Mouse (Mus musculus) embryonic facial prominence, embryonic 11.5 days (tissue): ENCODE data around the gene Rbfox1. TPM values are rescaled to one million over a fixed set of nuclear protein-coding genes. Genes with fewer than 3 reads are reported as not detected.
A peak's percentile ranks its signal among the peaks of the same experiment; 100 is the strongest.

Experiments
- ATAC-seq: fragments of 200-750 bp; cut with Nextera tagmentation; replicated peaks from 2 replicates; pipeline ENCODE4 v1.8.0; 2017; ENCODE audit warnings: low read depth; ENCODE audit not compliant: insufficient number of reproducible peaks, low FRiP score, low TSS enrichment
- DNase-seq: peaks from one replicate; pipeline ENCODE4 v3.0.0-alpha.2; 2015; ENCODE audit warnings: low spot score
- H3K27ac ChIP-seq: fragments of 300-500 bp; sonication (generic); replicated peaks from 2 replicates; pipeline ENCODE4 v1.5.1; 2014; ENCODE audit warnings: mild to moderate bottlenecking, low read depth, low read length, control low read depth
- H3K27me3 ChIP-seq: fragments of 300-500 bp; sonication (generic); 2 replicates; pipeline ENCODE4 v1.6.1; 2014; ENCODE audit warnings: mild to moderate bottlenecking, low read length, moderate library complexity, mixed read lengths; ENCODE audit not compliant: control insufficient read depth, insufficient read depth
- H3K36me3 ChIP-seq: fragments of 300-500 bp; sonication (generic); replicated peaks from 2 replicates; pipeline ENCODE4 v1.6.1; 2014; ENCODE audit warnings: low read depth, mild to moderate bottlenecking, low read length, moderate library complexity, mixed read lengths; ENCODE audit not compliant: control insufficient read depth, insufficient read depth
- H3K4me1 ChIP-seq: fragments of 300-500 bp; sonication (generic); 2 replicates; pipeline ENCODE4 v1.6.1; 2014; ENCODE audit warnings: low read length, mixed read lengths; ENCODE audit not compliant: control insufficient read depth, insufficient read depth
- H3K4me2 ChIP-seq: fragments of 300-500 bp; sonication (generic); 2 replicates; pipeline ENCODE4 v1.6.1; 2014; ENCODE audit warnings: low read depth, mild to moderate bottlenecking, control low read depth, low read length, moderate library complexity
- H3K4me3 ChIP-seq: fragments of 300-500 bp; sonication (generic); 2 replicates; pipeline ENCODE4 v1.5.1; 2014; ENCODE audit warnings: low read depth, low read length, control low read depth
- H3K9ac ChIP-seq: fragments of 300-500 bp; sonication (generic); replicated peaks from 2 replicates; pipeline ENCODE4 v1.6.1; 2014; ENCODE audit warnings: mild to moderate bottlenecking, control low read depth, low read length
- H3K9me3 ChIP-seq: fragments of 300-500 bp; sonication (generic); replicated peaks from 2 replicates; pipeline ENCODE4 v1.6.1; 2016; ENCODE audit warnings: mild to moderate bottlenecking, low read length, inconsistent platforms, mixed read lengths; ENCODE audit not compliant: control insufficient read depth
- WGBS: fragments of 180-500 bp; shearing (Covaris S2); extraction: QIAGEN DNeasy Blood & Tissue Kit; methylation state at CpG from one replicate; pipeline ENCODE4 v1.1.7; 2014; 5-methylcytosine and 5-hydroxymethylcytosine counted together
- polyA plus RNA-seq: library from polyadenylated mRNA; unstranded; fragments of >200 nt; fragmentation: Nextera tagmentation; extraction: Ambion mirVana; gene quantifications from 2 replicates; pipeline ENCODE4 v1.2.1, GENCODE M21; 2014

Rbfox1 gene
- polyA plus RNA-seq, 1 experiment from 2014 or later = 4.2 TPM

- no peak overlapping the region for H3K4me2 ChIP-seq
- ATAC-seq (no peak), DNase-seq (no peak)
- no peaks in the 10 kb centered on the region for H3K36me3 ChIP-seq
- no peak overlapping the region for H3K4me3 ChIP-seq
- no peaks in the 10 kb centered on the region for H3K9me3 ChIP-seq
- no peak overlapping the region for H3K27ac ChIP-seq
- no peak overlapping the region for H3K9ac ChIP-seq
- H3K4me1 ChIP-seq = no peaks in the 10 kb centered on the region
- no peaks in the 10 kb centered on the region for H3K27me3 ChIP-seq
Measured at GRCm38 (mm10) chr16:6309940-6310339, 424.8 kb downstream of the Rbfox1 start.

- H3K27me3 ChIP-seq = no peaks in the 10 kb centered on the region
- no peak overlapping the region for H3K4me2 ChIP-seq
- H3K9ac ChIP-seq = no peak overlapping the region
- H3K9me3 ChIP-seq = no peaks in the 10 kb centered on the region
- H3K36me3 ChIP-seq = no peaks in the 10 kb centered on the region
- H3K27ac ChIP-seq = no peak overlapping the region
- ATAC-seq = no peak
- H3K4me3 ChIP-seq = no peak overlapping the region
- WGBS = 79% methylated on average over 18 of the region's 18 CpGs
- no peaks in the 10 kb centered on the region for H3K4me1 ChIP-seq
- DNase-seq = no peak
Measured at GRCm38 (mm10) chr16:6310744-6311678, 425.9 kb downstream of the Rbfox1 start.

GRCm38 (mm10) chr16:6313689-6314088 lies 428.5 kb downstream of the Rbfox1 start:
- WGBS = 80% methylated on average over 6 of the region's 6 CpGs
- Histone ChIP-seq H3K4me2 (no peak overlapping the region), H3K9me3 (no peaks in the 10 kb centered on the region), H3K4me1 (no peaks in the 10 kb centered on the region), H3K27me3 (no peaks in the 10 kb centered on the region), H3K4me3 (no peak overlapping the region), H3K27ac (no peak overlapping the region), H3K36me3 (no peaks in the 10 kb centered on the region), H3K9ac (no peak overlapping the region)
- DNase-seq (no peak), ATAC-seq (no peak)

GRCm38 (mm10) chr16:6324832-6325231 lies 439.7 kb downstream of the Rbfox1 start:
- H3K4me2 ChIP-seq = no peak overlapping the region
- no peaks in the 10 kb centered on the region for H3K4me1 ChIP-seq
- no peaks in the 10 kb centered on the region for H3K9me3 ChIP-seq
- ATAC-seq (no peak), DNase-seq (no peak)
- 56% methylated on average over 1 of the region's 1 CpGs for WGBS
- no peak overlapping the region for H3K27ac ChIP-seq
- H3K27me3 ChIP-seq = no peaks in the 10 kb centered on the region
- H3K9ac ChIP-seq = no peak overlapping the region
- H3K36me3 ChIP-seq = no peaks in the 10 kb centered on the region
- no peak overlapping the region for H3K4me3 ChIP-seq

- no peak overlapping the region for H3K9ac ChIP-seq
- no peak for ATAC-seq
- no peaks in the 10 kb centered on the region for H3K27me3 ChIP-seq
- H3K36me3 ChIP-seq = no peaks in the 10 kb centered on the region
- no peaks in the 10 kb centered on the region for H3K4me1 ChIP-seq
- no peaks in the 10 kb centered on the region for H3K9me3 ChIP-seq
- DNase-seq = no peak
- H3K4me3 ChIP-seq = no peak overlapping the region
- no peak overlapping the region for H3K27ac ChIP-seq
- WGBS = 65% methylated on average over 10 of the region's 10 CpGs
- no peak overlapping the region for H3K4me2 ChIP-seq
Measured at GRCm38 (mm10) chr16:6331400-6331939, 446.3 kb downstream of the Rbfox1 start.

GRCm38 (mm10) chr16:6333273-6333672 lies 448.1 kb downstream of the Rbfox1 start:
- no peak overlapping the region for H3K4me2 ChIP-seq
- no peak overlapping the region for H3K9ac ChIP-seq
- no peaks in the 10 kb centered on the region for H3K9me3 ChIP-seq
- H3K4me1 ChIP-seq = no peaks in the 10 kb centered on the region
- no peak overlapping the region for H3K4me3 ChIP-seq
- no peaks in the 10 kb centered on the region for H3K36me3 ChIP-seq
- no peak overlapping the region for H3K27ac ChIP-seq
- ATAC-seq (no peak), DNase-seq (no peak)
- WGBS = 74% methylated on average over 2 of the region's 2 CpGs
- H3K27me3 ChIP-seq = no peaks in the 10 kb centered on the region

GRCm38 (mm10) chr16:6348103-6348502 lies 462.9 kb downstream of the Rbfox1 start:
- no peak overlapping the region for H3K4me3 ChIP-seq
- 35% methylated on average over 9 of the region's 9 CpGs for WGBS

GRCm38 (mm10) chr16:6348581-6349241 lies 463.6 kb downstream of the Rbfox1 start:
- WGBS = under 1% methylated on average over 39 of the region's 41 CpGs
- no peaks in the 10 kb centered on the region for H3K4me1 ChIP-seq
- H3K27me3 ChIP-seq = peaks cover 25% of the 10 kb centered on the region
- H3K36me3 ChIP-seq = no peaks in the 10 kb centered on the region
- H3K4me3 ChIP-seq = peak overlapping the region; percentile 37
- DNase-seq (peak; percentile 70), ATAC-seq (peak; percentile 67)
- no peaks in the 10 kb centered on the region for H3K9me3 ChIP-seq
- peak overlapping the region; percentile 68 for H3K4me2 ChIP-seq
- H3K27ac ChIP-seq = no peak overlapping the region
- H3K9ac ChIP-seq = peak overlapping the region; percentile 28

More at GRCm38 (mm10) chr16:6348103-6348502, 462.9 kb downstream of the Rbfox1 start:
- Histone ChIP-seq H3K36me3 (no peaks in the 10 kb centered on the region), H3K4me2 (peak overlapping the region; percentile 68), H3K9ac (0 out of 2 replicates have a peak overlapping the region, but pooled peaks have one; percentile 9), H3K4me1 (no peaks in the 10 kb centered on the region), H3K27me3 (peaks cover 25% of the 10 kb centered on the region), H3K27ac (no peak overlapping the region), H3K9me3 (no peaks in the 10 kb centered on the region)
- DNase-seq (no peak), ATAC-seq (no peak)
